Mouse (Mus musculus): Measurements from ENCODE around the gene Xndc1. TPM values are rescaled to one million over a fixed set of nuclear protein-coding genes. Genes with fewer than 3 reads are reported as not detected.

The Xndc1 gene
- total RNA-seq, 2 experiments from 2014 or later: 4.9 to 6.9 TPM

GRCm38 (mm10) chr7:102081784-102082183 is 16.5 kb downstream of the Xndc1 start:
- DNase-seq: no peak

GRCm38 (mm10) chr7:102082816-102083215 is 17.5 kb downstream of the Xndc1 start, which contains the start of gene Trpc2:
Gene Trpc2, plus strand, starts transcription at chr7:102083116.
- no peak for DNase-seq

GRCm38 (mm10) chr7:102084041-102084696 is 18.9 kb downstream of the Xndc1 start:
- DNase-seq: no peak

GRCm38 (mm10) chr7:102087336-102087735 is 22.0 kb downstream of the Xndc1 start:
- DNase-seq: no peak

GRCm38 (mm10) chr7:102099760-102100661 is 34.7 kb downstream of the Xndc1 start:
- peak; percentile 56 to 67 for DNase-seq

GRCm38 (mm10) chr7:102100868-102101267 is 35.6 kb downstream of the Xndc1 start:
- no peak for DNase-seq

GRCm38 (mm10) chr7:102101487-102101886 is 36.2 kb downstream of the Xndc1 start, which contains the start of gene Art1:
Gene Art1, plus strand, starts transcription at chr7:102101743.
- peak; percentile 71 to 74 for DNase-seq

- peak in 1 of 2 experiments; percentile 53 for DNase-seq
These were observed 36.9 kb downstream of the Xndc1 start for GRCm38 (mm10) chr7:102102241-102102640.

GRCm38 (mm10) chr7:102102696-102103095 is 37.4 kb downstream of the Xndc1 start:
- DNase-seq: peak in 1 of 2 experiments; percentile 31

GRCm38 (mm10) chr7:102103555-102103954 is 38.2 kb downstream of the Xndc1 start:
- no peak for DNase-seq

- DNase-seq: peak in 1 of 2 experiments; percentile 34
These were observed 38.8 kb downstream of the Xndc1 start for GRCm38 (mm10) chr7:102104126-102104525.

GRCm38 (mm10) chr7:102106700-102107141 is 41.4 kb downstream of the Xndc1 start:
- DNase-seq: peak; percentile 45 to 61

GRCm38 (mm10) chr7:102108206-102108605 is 42.9 kb downstream of the Xndc1 start:
- peak in 1 of 2 experiments; percentile 37 for DNase-seq

- DNase-seq: no peak
These were observed 43.9 kb downstream of the Xndc1 start, which contains the start of gene Art5 for GRCm38 (mm10) chr7:102109171-102109570. Gene Art5, minus strand, starts transcription at chr7:102109489.

- DNase-seq: no peak
These were observed 44.4 kb downstream of the Xndc1 start for GRCm38 (mm10) chr7:102109746-102110145.

GRCm38 (mm10) chr7:102113151-102113729 is 47.9 kb downstream of the Xndc1 start:
- DNase-seq: no peak

GRCm38 (mm10) chr7:102116579-102117331 is 51.4 kb downstream of the Xndc1 start, which contains the start of gene Chrna10:
Gene Chrna10, minus strand, starts transcription at chr7:102116828.
- DNase-seq: no peak

GRCm38 (mm10) chr7:102117382-102117781 is 52.1 kb downstream of the Xndc1 start:
- DNase-seq: no peak

- DNase-seq: no peak
These were observed 55.0 kb downstream of the Xndc1 start for GRCm38 (mm10) chr7:102120326-102120725.

- DNase-seq: peak in 1 of 2 experiments; percentile 27
These were observed 67.1 kb downstream of the Xndc1 start for GRCm38 (mm10) chr7:102132395-102132794.
